In the genomic region with DNA sequence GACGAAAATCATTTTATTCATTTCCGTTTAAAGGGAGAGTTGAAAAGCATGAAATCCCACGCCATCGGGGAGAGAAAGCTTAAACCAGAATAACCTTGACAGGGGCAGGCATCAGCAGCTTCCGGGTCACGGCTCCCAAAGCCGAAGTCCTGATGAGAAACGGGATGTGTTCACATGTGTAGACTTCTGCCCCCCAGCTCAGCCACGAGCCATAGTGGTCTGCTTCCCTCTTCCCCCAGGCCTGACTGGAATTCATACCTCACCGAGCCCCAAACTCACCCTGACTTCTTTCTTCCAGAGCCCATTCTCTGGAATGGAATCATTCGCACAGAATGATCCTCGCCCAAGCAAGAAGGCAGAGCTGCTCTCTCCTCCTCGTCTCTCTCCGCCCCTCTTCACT, we compare ENCODE assay signal across 8 mouse cellular contexts.
DNase-seq lines count a peak whose midpoint lies in the region; ATAC-seq and TF ChIP-seq lines count a peak whose summit lies in the region.

No protein-coding gene starts in this region.

- DNase-seq in heart, postnatal 4 days: no peak
- no peak for DNase-seq in liver, postnatal 0 days
- DNase-seq in layer of hippocampus, adult 9-10 months (ENCODE audit: low spot score): no peak
- no peak for DNase-seq in cerebellum, postnatal 14 days
- DNase-seq in cerebellum, postnatal 36 days: no peak

- 0 out of 2 replicates have a peak, but pooled peaks cover 5% of the 10 kb centered on the region for H3K27me3 ChIP-seq in heart, embryonic 12.5 days (replicated peaks)
- 0 out of 2 replicates have a peak, but pooled peaks cover 12% of the 10 kb centered on the region for H3K27me3 ChIP-seq in embryonic facial prominence, embryonic 12.5 days
- H3K27me3 ChIP-seq in hindbrain, embryonic 13.5 days: no peaks in the 10 kb centered on the region
- H3K27me3 ChIP-seq in liver, postnatal 0 days (ENCODE audit: insufficient read depth, low read length): no peaks in the 10 kb centered on the region

- 27% methylated on average over 14 of the region's 14 CpGs for WGBS in heart, embryonic 12.5 days
- 13% methylated on average over 14 of the region's 14 CpGs for WGBS in embryonic facial prominence, embryonic 12.5 days
- WGBS in hindbrain, embryonic 13.5 days: 17% methylated on average over 14 of the region's 14 CpGs
- 29% methylated on average over 14 of the region's 14 CpGs for WGBS in liver, postnatal 0 days (ENCODE audit: insufficient replicate concordance)

- H3K36me3 ChIP-seq in heart, embryonic 12.5 days: no peaks in the 10 kb centered on the region
- no peaks in the 10 kb centered on the region for H3K36me3 ChIP-seq in embryonic facial prominence, embryonic 12.5 days
- H3K36me3 ChIP-seq in hindbrain, embryonic 13.5 days: no peaks in the 10 kb centered on the region
- no peaks in the 10 kb centered on the region for H3K36me3 ChIP-seq in liver, postnatal 0 days (replicated peaks; ENCODE audit: insufficient read depth, low read length)

- peaks cover 9% of the 10 kb centered on the region for H3K4me1 ChIP-seq in heart, embryonic 12.5 days (replicated peaks)
- peaks cover 8% of the 10 kb centered on the region; the same call in 1 of the 2 replicates for H3K4me1 ChIP-seq in embryonic facial prominence, embryonic 12.5 days
- H3K4me1 ChIP-seq in hindbrain, embryonic 13.5 days (replicated peaks): peaks cover 20% of the 10 kb centered on the region
- no peaks in the 10 kb centered on the region; the same call in 1 of the 2 replicates for H3K4me1 ChIP-seq in liver, postnatal 0 days (ENCODE audit: insufficient read depth)

- no peaks in the 10 kb centered on the region for H3K9me3 ChIP-seq in heart, embryonic 12.5 days (replicated peaks)
- no peaks in the 10 kb centered on the region for H3K9me3 ChIP-seq in embryonic facial prominence, embryonic 12.5 days
- no peaks in the 10 kb centered on the region for H3K9me3 ChIP-seq in hindbrain, embryonic 13.5 days
- H3K9me3 ChIP-seq in liver, postnatal 0 days (ENCODE audit: low read length): no peaks in the 10 kb centered on the region

- TF ChIP-seq CTCF in liver, postnatal 0 days (IDR thresholded peaks at IDR 0.05; ENCODE audit: low read depth): no peak

- H3K4me3 ChIP-seq in heart, embryonic 12.5 days: peak overlapping the region; percentile 35
- H3K4me3 ChIP-seq in embryonic facial prominence, embryonic 12.5 days: 0 out of 2 replicates have a peak overlapping the region, but pooled peaks have one; percentile 12
- peak overlapping the region; percentile 25 for H3K4me3 ChIP-seq in hindbrain, embryonic 13.5 days
- H3K4me3 ChIP-seq in liver, postnatal 0 days (ENCODE audit: low read depth, low read length): no peak overlapping the region

- ATAC-seq in heart, embryonic 12.5 days (ENCODE audit: insufficient number of reproducible peaks, low FRiP score): no peak
- ATAC-seq in embryonic facial prominence, embryonic 12.5 days (ENCODE audit: insufficient number of reproducible peaks, insufficient read depth, low FRiP score, low TSS enrichment): no peak
- no peak for ATAC-seq in hindbrain, embryonic 13.5 days (ENCODE audit: low FRiP score)
- no peak for ATAC-seq in liver, postnatal 0 days

- no peak overlapping the region for H3K27ac ChIP-seq in heart, embryonic 12.5 days (ENCODE audit: poor library complexity, severe bottlenecking)
- H3K27ac ChIP-seq in embryonic facial prominence, embryonic 12.5 days: no peak overlapping the region
- H3K27ac ChIP-seq in hindbrain, embryonic 13.5 days: no peak overlapping the region; the same call in 1 of the 2 replicates
- H3K27ac ChIP-seq in liver, postnatal 0 days (ENCODE audit: low read depth): no peak overlapping the region

- peak overlapping the region; percentile 69 for H3K4me2 ChIP-seq in heart, embryonic 12.5 days
- peak overlapping the region; percentile 41 for H3K4me2 ChIP-seq in embryonic facial prominence, embryonic 12.5 days (replicated peaks)
- H3K4me2 ChIP-seq in hindbrain, embryonic 13.5 days: peak overlapping the region; percentile 52
- peak overlapping the region; percentile 60 for H3K4me2 ChIP-seq in liver, postnatal 0 days (ENCODE audit: low read depth, low read length)

- H3K9ac ChIP-seq in heart, embryonic 12.5 days: peak overlapping the region; percentile 41; the same call in 1 of the 2 replicates
- no peak overlapping the region for H3K9ac ChIP-seq in embryonic facial prominence, embryonic 12.5 days
- H3K9ac ChIP-seq in hindbrain, embryonic 13.5 days: peak overlapping the region; percentile 56
- no peak overlapping the region for H3K9ac ChIP-seq in liver, postnatal 0 days (replicated peaks)

- TF ChIP-seq EP300 in liver, postnatal 0 days (IDR thresholded peaks at IDR 0.05; ENCODE audit: low read depth): no peak

Comparison
In these comparisons a context has a peak if more than half of its experiments do, and no peak if none do; other contexts are left out.
1. H3K9ac ChIP-seq: peak in heart, embryonic 12.5 days (single experiment) and hindbrain, embryonic 13.5 days (single experiment); none in embryonic facial prominence, embryonic 12.5 days (single experiment) and liver, postnatal 0 days (single experiment).
2. Peak in every context shown above with its lines, with median percentiles within 50 percentile points of each other: H3K4me2 ChIP-seq.